Mouse (Mus musculus) spleen, adult 2 months (tissue): ENCODE results near the gene Patz1.
A peak's percentile ranks its signal among the peaks of the same experiment; 100 is the strongest.

Source experiments
- CTCF ChIP-seq: fragments of 200-500 bp; IDR thresholded peaks from 2 replicates; pipeline ENCODE4 v1.5.1; 2011; ENCODE audit warnings: mild to moderate bottlenecking, inconsistent platforms; ENCODE audit not compliant: insufficient read depth, insufficient read length, insufficient replicate concordance; ENCODE audit errors: extremely low read depth
- POLR2A ChIP-seq: fragments of 200-500 bp; IDR thresholded peaks from 2 replicates; pipeline ENCODE4 v1.6.1; 2011; ENCODE audit warnings: low read depth, low read length, inconsistent platforms

DNA sequence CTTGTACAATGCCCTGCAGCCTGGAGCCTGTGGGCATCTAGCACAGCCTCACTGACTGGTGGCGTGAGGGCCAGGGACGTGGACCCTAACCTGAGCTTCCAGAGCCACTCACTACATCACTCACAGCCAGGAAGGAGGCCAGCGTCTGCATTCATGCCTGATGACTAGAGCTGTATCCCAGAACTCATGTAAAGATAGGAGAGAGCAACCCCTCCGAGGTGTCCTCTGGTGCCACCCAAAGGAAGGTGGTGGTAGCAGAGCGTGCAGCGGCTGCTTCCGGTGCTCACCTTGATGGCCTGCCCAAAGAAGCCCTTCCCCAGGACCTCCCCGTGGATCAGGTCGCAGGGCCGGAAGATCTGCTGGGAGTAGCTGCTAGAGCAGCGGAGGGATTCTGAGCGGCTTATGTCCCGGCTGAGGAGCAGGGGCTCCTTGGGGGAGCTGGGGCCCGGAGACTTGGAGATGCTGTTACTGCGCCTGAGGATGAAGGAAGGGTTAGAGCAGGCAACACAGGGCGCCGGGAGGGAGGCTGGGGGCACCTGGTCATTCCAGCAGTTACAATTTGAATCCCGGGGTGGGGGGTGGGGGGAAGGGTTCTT lies 64.4 kb downstream of the Patz1 start:
- TF ChIP-seq POLR2A (no peak), CTCF (peak; percentile 51; the same call in 1 of the 2 replicates)
